Mouse (Mus musculus) testis, adult 2 months (tissue): ENCODE results near the gene Car14. TPM values are rescaled to one million over a fixed set of nuclear protein-coding genes. Genes with fewer than 3 reads are reported as not detected.
"Not testable (repeated sequence)": the region's sequence is repeated elsewhere in the genome, so short reads cannot be mapped to it uniquely, and the experiment has no call there.

Experiments
- H3K27ac ChIP-seq: fragments of 200-500 bp; 2 replicates; pipeline ENCODE4 v1.5.1; 2012; ENCODE audit warnings: low read depth, low read length; ENCODE audit not compliant: control insufficient read depth, insufficient read depth
- H3K27me3 ChIP-seq: fragments of 200-500 bp; 2 replicates; pipeline ENCODE4 v1.6.1; 2012; ENCODE audit warnings: mild to moderate bottlenecking, low read length, moderate library complexity; ENCODE audit not compliant: control insufficient read depth, insufficient read depth
- H3K36me3 ChIP-seq: fragments of 200-500 bp; 2 replicates; pipeline ENCODE4 v1.6.1; 2012; ENCODE audit warnings: mild to moderate bottlenecking, low read length; ENCODE audit not compliant: control insufficient read depth, insufficient read depth
- H3K4me1 ChIP-seq: fragments of 200-500 bp; 2 replicates; pipeline ENCODE4 v1.6.1; 2012; ENCODE audit warnings: low read length; ENCODE audit not compliant: control insufficient read depth, insufficient read depth
- H3K4me3 ChIP-seq: fragments of 200-500 bp; 2 replicates; pipeline ENCODE4 v1.5.1; 2012; ENCODE audit warnings: low read depth, mild to moderate bottlenecking, low read length, moderate library complexity, mixed read lengths; ENCODE audit not compliant: control insufficient read depth
- CTCF ChIP-seq: fragments of 200-500 bp; IDR thresholded peaks from 2 replicates; pipeline ENCODE4 v1.5.1; 2012; ENCODE audit warnings: low read depth, mild to moderate bottlenecking, inconsistent platforms, low read length, moderate library complexity; ENCODE audit not compliant: control insufficient read depth, insufficient read depth, insufficient replicate concordance
- POLR2A ChIP-seq: fragments of 200-500 bp; IDR thresholded peaks from 2 replicates; pipeline ENCODE4 v1.6.1; 2012; ENCODE audit warnings: low read depth, mild to moderate bottlenecking, inconsistent platforms, low read length, moderate library complexity; ENCODE audit not compliant: control insufficient read depth
- polyA plus RNA-seq: library from polyadenylated mRNA; depleted of rRNA; stranded (reverse); fragments of >200 nt; gene quantifications from 2 replicates; pipeline ENCODE4 v1.2.3, GENCODE M21; 2012

Car14 gene
- polyA plus RNA-seq, 1 experiment, result 2.0 TPM

DNA sequence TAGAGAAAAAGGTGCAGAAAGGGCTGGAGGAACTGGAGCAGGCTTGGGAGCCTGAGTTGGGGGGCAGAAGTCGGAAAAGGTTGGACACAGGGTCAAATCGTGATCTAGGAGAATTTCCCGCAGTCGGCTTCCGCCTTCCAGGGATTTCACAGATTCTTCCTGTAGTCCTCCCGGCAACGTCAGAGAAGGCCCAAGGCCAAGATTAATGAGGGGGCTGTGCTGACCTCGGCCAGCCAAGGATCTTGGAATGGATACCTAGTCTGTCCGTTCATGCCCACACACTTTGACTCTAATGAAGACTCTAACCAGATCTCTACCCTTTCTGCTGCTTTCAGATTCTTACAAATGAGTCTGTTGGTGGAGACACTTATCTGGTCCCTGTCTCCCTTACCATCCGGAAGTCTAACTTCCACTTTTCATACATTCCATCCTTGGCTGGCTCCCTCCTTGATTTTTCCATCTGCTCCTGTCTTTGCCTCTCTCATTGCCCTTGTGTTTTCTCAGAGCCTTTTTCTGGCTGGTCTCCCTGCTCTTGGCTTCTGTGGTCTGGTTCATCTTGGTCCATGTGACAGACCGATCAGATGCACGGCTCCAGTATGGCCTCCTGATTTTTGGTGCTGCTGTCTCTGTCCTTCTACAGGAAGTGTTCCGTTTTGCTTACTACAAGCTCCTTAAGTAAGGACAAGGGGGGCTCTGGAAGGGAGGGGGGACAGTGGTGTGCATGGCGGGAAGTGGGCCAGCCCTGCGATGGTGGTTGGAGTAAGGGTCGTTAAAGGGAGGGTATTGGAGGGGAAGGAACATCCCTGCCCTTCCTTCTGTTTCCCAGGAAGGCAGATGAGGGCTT, 10.0 kb downstream of the Car14 start:
- TF ChIP-seq CTCF (no peak), POLR2A (no peak)
- no peaks in the 10 kb centered on the region for H3K36me3 ChIP-seq
- H3K27me3 ChIP-seq, result no peaks in the 10 kb centered on the region
- peak overlapping the region; percentile 84 for H3K4me3 ChIP-seq
- H3K27ac ChIP-seq, result peak overlapping the region; percentile 85
- H3K4me1 ChIP-seq, result peaks cover 5% of the 10 kb centered on the region

DNA sequence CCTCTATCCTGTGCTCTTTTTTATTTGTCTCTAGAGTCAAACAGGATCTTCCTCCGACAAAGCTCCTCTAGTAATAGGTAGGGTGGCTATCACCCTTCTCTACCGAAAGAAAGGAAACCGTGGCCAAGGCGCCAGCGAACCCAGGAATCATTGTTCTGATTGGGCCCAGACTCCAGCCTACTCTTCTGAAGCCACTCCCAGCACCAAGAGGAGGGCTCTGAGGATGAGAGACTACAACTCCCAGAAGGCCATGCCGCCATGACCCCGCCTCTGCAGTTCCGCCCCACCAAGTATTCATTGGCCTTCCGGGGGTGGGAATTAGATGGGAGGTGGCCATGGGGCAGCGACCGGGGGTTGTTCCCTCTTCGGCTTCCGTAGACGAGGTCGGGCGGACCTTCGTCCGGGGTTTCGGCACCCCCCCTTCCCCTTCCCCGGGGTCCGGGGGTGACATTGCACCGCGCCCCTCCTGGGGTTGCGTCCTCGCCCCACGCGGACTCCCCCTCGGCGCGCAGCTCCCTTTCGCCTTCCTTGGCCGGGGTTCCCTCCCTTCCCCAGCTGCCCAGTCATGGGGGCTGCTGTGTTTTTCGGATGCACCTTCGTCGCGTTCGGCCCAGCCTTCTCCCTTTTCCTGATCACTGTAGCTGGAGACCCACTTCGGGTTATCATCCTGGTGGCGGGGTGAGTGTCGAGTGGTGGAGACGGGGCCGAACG, 10.7 kb downstream of the Car14 start, which contains the start of gene Aph1a:
Gene Aph1a (plus strand): TSS at position 364 of the 711 bp plus-strand sequence.
- Histone ChIP-seq H3K27ac (peak within 1 kb of the TSS; percentile 85), H3K4me3 (peak within 1 kb of the TSS; percentile 84)
- H3K27me3 ChIP-seq, H3K4me1 ChIP-seq, H3K36me3 ChIP-seq: not testable (repeated sequence)

GRCm38 (mm10) chr3:95893126-95893525, 11.4 kb downstream of the Car14 start:
- peak overlapping the region; percentile 63; the same call in 1 of the 2 replicates for H3K27ac ChIP-seq
- TF ChIP-seq POLR2A (no peak), CTCF (no peak)
- H3K36me3 ChIP-seq, result no peaks in the 10 kb centered on the region
- no peak overlapping the region; the same call in 1 of the 2 replicates for H3K4me3 ChIP-seq
- no peaks in the 10 kb centered on the region for H3K27me3 ChIP-seq
- peaks cover 5% of the 10 kb centered on the region for H3K4me1 ChIP-seq

- Histone ChIP-seq H3K4me3 (no peak overlapping the region), H3K4me1 (peaks cover 5% of the 10 kb centered on the region), H3K36me3 (no peaks in the 10 kb centered on the region), H3K27me3 (no peaks in the 10 kb centered on the region), H3K27ac (peak overlapping the region; percentile 73)
- TF ChIP-seq POLR2A (no peak), CTCF (no peak)
Measured at GRCm38 (mm10) chr3:95892066-95893052, 12.1 kb downstream of the Car14 start.

DNA sequence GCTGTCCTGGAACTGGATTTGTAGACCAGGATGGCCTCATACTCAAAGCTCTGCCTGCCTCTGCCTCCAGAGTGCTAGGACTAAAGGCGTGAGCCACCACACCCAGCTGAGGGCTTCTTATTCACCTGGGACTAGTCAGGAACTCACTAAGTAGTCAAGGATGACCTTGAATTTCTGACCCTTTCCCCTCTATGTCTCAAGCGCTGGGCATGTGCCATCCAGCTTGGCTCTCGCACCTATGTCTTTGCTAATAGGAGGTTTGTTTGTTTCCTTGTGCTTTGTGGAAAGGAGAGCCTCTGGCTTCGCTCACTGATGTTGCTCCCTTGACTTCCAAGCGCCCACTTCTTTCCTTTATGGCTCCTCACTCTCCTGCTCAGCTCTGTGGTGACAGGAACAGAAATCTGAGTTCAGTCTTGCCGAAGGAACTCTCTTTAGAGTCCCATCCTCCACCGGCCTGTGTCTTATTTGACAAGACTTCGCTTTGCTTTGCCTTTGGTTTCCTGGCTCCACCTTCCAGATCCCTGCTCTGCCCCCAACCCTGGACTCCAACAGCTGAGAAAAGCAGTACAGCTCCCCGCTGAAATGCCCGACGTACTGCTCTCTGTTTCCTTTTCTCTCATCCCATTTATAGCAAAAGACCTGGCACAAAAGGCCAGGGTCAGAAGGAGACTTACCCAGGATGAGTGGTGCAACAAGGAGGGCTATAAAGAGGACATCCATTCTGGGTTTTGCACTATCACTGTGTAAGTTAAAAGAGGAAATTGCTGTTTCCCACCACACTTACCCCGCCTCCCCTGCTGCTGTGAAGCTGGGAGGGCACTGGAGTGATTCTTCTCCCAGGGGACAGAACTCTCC, 13.1 kb downstream of the Car14 start, which contains the start of gene BC028528:
Gene BC028528 (minus strand): TSS at position 795 of the 855 bp plus-strand sequence.
- H3K4me1 ChIP-seq, result peaks cover 5% of the 10 kb centered on the region
- H3K27me3 ChIP-seq, result no peaks in the 10 kb centered on the region
- H3K36me3 ChIP-seq, result no peaks in the 10 kb centered on the region
- no peak within 1 kb of the TSS; the same call in none of the 2 replicates for H3K4me3 ChIP-seq
- TF ChIP-seq POLR2A (no peak), CTCF (no peak)
- peak within 1 kb of the TSS; percentile 73 for H3K27ac ChIP-seq

DNA sequence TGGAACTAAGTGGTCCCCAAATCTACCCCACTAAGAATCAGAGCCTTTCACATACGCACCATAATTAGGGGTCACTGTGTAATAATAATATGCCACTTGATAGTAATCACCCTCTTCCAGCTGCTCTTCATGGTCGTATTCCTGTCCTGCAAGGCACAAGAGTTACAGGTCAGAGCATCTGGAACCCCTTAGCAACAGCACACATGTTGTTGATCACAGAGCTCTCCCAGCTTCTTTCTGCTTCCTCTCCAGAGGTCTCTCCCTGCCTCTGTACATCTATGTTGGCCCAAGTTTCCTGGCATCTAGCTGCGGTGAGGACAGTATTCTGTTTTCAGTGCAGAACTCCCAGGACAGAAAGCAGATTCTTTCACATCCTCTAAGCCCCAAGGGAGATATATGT, 14.8 kb downstream of the Car14 start:
- H3K27ac ChIP-seq, result no peak overlapping the region

More for the DNA sequence above, 14.8 kb downstream of the Car14 start:
- TF ChIP-seq CTCF (no peak), POLR2A (no peak)
- H3K36me3 ChIP-seq, result no peaks in the 10 kb centered on the region
- no peaks in the 10 kb centered on the region for H3K27me3 ChIP-seq
- no peak overlapping the region for H3K4me3 ChIP-seq
- 0 out of 2 replicates have a peak, but pooled peaks cover 2% of the 10 kb centered on the region for H3K4me1 ChIP-seq
